In genomic region chr13:111236461-111236864, GRCm38 (mm10) we compare ENCODE assay signal across 19 mouse cellular contexts. TPM values are rescaled to one million over a fixed set of nuclear protein-coding genes. Genes with fewer than 3 reads are reported as not detected.
A peak's percentile ranks its signal among the peaks of the same experiment; 100 is the strongest.
DNase-seq lines count a peak whose midpoint lies in the region; ATAC-seq and TF ChIP-seq lines count a peak whose summit lies in the region.
"Had no signal": no experiment of that assay in that cellular context is flagged by ENCODE, and none has a peak within 500 bp of the region (broad histone marks: within the 10 kb centered on the region; RNA-seq: fewer than 3 reads in every experiment).

No protein-coding gene starts in this region.

- H3K4me3 ChIP-seq in heart, embryonic 15.5 days, result no peak overlapping the region
- no peak overlapping the region for H3K4me3 ChIP-seq in lung, embryonic 16.5 days (ENCODE audit: low read length)
- no peak overlapping the region for H3K4me3 ChIP-seq in embryonic facial prominence, embryonic 12.5 days
- H3K4me3 ChIP-seq in limb, embryonic 14.5 days (replicated peaks; ENCODE audit: low read length), result no peak overlapping the region
- H3K4me3 ChIP-seq: heart, adult 2 months had no signal

- 0 out of 2 replicates have a peak, but pooled peaks cover 8% of the 10 kb centered on the region for H3K4me1 ChIP-seq in heart, embryonic 15.5 days (replicated peaks)
- peaks cover 26% of the 10 kb centered on the region for H3K4me1 ChIP-seq in lung, embryonic 16.5 days (replicated peaks; ENCODE audit: control insufficient read depth, insufficient read depth, low read length)
- H3K4me1 ChIP-seq in embryonic facial prominence, embryonic 12.5 days, result peaks cover 28% of the 10 kb centered on the region
- no peaks in the 10 kb centered on the region; the same call in 1 of the 2 replicates for H3K4me1 ChIP-seq in limb, embryonic 14.5 days (ENCODE audit: control insufficient read depth, insufficient read depth, low read length)

- no peaks in the 10 kb centered on the region for H3K27me3 ChIP-seq in heart, embryonic 15.5 days
- H3K27me3 ChIP-seq in lung, embryonic 16.5 days (ENCODE audit: control insufficient read depth, insufficient read depth, low read depth, low read length), result no peaks in the 10 kb centered on the region
- no peaks in the 10 kb centered on the region for H3K27me3 ChIP-seq in embryonic facial prominence, embryonic 12.5 days
- H3K27me3 ChIP-seq in limb, embryonic 14.5 days (ENCODE audit: control insufficient read depth, insufficient read depth, low read length), result no peaks in the 10 kb centered on the region
- H3K27me3 ChIP-seq: Patski had no signal

- WGBS in heart, embryonic 15.5 days, result 69% methylated on average over 9 of the region's 9 CpGs
- WGBS in lung, embryonic 16.5 days, result 40% methylated on average over 9 of the region's 9 CpGs
- 27% methylated on average over 9 of the region's 9 CpGs for WGBS in embryonic facial prominence, embryonic 12.5 days
- 26% methylated on average over 9 of the region's 9 CpGs for WGBS in limb, embryonic 14.5 days

- TF ChIP-seq POLR2A in limb, embryonic 14.5 days (IDR thresholded peaks at IDR 0.05; ENCODE audit: borderline replicate concordance, extremely low read depth, insufficient read depth, insufficient read length), result no peak

- intact Hi-C loops in heart, postnatal 25 days (cut with DNase I), result loop anchor here (5.0 to 10.0 kb wide), 3 partner anchors 176 to 482 kb away; no protein-coding TSS in a partner anchor
- intact Hi-C loops in left cerebral cortex, postnatal 10 days (cut with DNase I), result loop anchor here (2.0 to 5.0 kb wide), 3 partner anchors 176 to 844 kb away; no protein-coding TSS in a partner anchor

- H3K36me3 ChIP-seq in heart, embryonic 15.5 days, result no peaks in the 10 kb centered on the region
- peaks cover 4% of the 10 kb centered on the region; the same call in 1 of the 2 replicates for H3K36me3 ChIP-seq in lung, embryonic 16.5 days (ENCODE audit: control insufficient read depth, insufficient read depth, low read length)
- no peaks in the 10 kb centered on the region for H3K36me3 ChIP-seq in embryonic facial prominence, embryonic 12.5 days
- no peaks in the 10 kb centered on the region for H3K36me3 ChIP-seq in limb, embryonic 14.5 days (ENCODE audit: control insufficient read depth, insufficient read depth, low read length)

- no peak overlapping the region for H3K9ac ChIP-seq in heart, embryonic 15.5 days
- H3K9ac ChIP-seq in lung, embryonic 16.5 days (ENCODE audit: low read length), result no peak overlapping the region
- H3K9ac ChIP-seq in embryonic facial prominence, embryonic 12.5 days, result no peak overlapping the region
- no peak overlapping the region for H3K9ac ChIP-seq in limb, embryonic 14.5 days (ENCODE audit: low read depth, low read length, severe bottlenecking)
- H3K9ac ChIP-seq: liver, postnatal 0 days had no signal

- DNase-seq in heart, postnatal 25 days (ENCODE audit: low spot score), result no peak
- DNase-seq in lung, adult 18-20 months, result no peak
- DNase-seq in limb, embryonic 14.5 days (ENCODE audit: low spot score), result no peak
- no peak for DNase-seq in frontal cortex, postnatal 14 days (ENCODE audit: low spot score in 2 of 2)
- DNase-seq in left cerebral cortex, postnatal 10 days (ENCODE audit: extremely low spot score in 1 of 2, low spot score in 2 of 2), result no peak

- H3K4me2 ChIP-seq in heart, embryonic 15.5 days, result no peak overlapping the region
- H3K4me2 ChIP-seq in lung, embryonic 16.5 days (ENCODE audit: low read depth, low read length), result no peak overlapping the region
- no peak overlapping the region for H3K4me2 ChIP-seq in embryonic facial prominence, embryonic 12.5 days (replicated peaks)
- H3K4me2 ChIP-seq in limb, embryonic 14.5 days (replicated peaks; ENCODE audit: low read depth, low read length, severe bottlenecking), result no peak overlapping the region

- ATAC-seq in heart, embryonic 15.5 days (replicated peaks; ENCODE audit: insufficient number of reproducible peaks, insufficient read depth, low FRiP score, low read depth), result no peak
- no peak for ATAC-seq in lung, embryonic 16.5 days (ENCODE audit: low read depth)
- no peak; the same call in 1 of the 2 replicates for ATAC-seq in embryonic facial prominence, embryonic 12.5 days (ENCODE audit: insufficient number of reproducible peaks, insufficient read depth, low FRiP score, low TSS enrichment)
- ATAC-seq in limb, embryonic 14.5 days (ENCODE audit: low FRiP score, low read depth), result peak; percentile 49; the same call in 1 of the 2 replicates
- ATAC-seq: liver, postnatal 0 days; Patski had no signal

- H3K27ac ChIP-seq in heart, embryonic 15.5 days, result peak overlapping the region; percentile 35
- peak overlapping the region; percentile 91 for H3K27ac ChIP-seq in lung, embryonic 16.5 days (ENCODE audit: low read length)
- peak overlapping the region; percentile 41 for H3K27ac ChIP-seq in embryonic facial prominence, embryonic 12.5 days
- H3K27ac ChIP-seq in limb, embryonic 14.5 days (replicated peaks; ENCODE audit: low read depth, low read length), result no peak overlapping the region
- H3K27ac ChIP-seq: heart, adult 2 months had no signal

- no peaks in the 10 kb centered on the region for H3K9me3 ChIP-seq in heart, embryonic 15.5 days (replicated peaks)
- peaks cover 7% of the 10 kb centered on the region; the same call in 1 of the 2 replicates for H3K9me3 ChIP-seq in lung, embryonic 16.5 days (ENCODE audit: control insufficient read depth, low read length)
- no peaks in the 10 kb centered on the region for H3K9me3 ChIP-seq in embryonic facial prominence, embryonic 12.5 days
- no peaks in the 10 kb centered on the region for H3K9me3 ChIP-seq in limb, embryonic 14.5 days (ENCODE audit: control insufficient read depth, low read length)

RNA-seq across cellular contexts. Expression of gene Actbl2, which starts 18.4 kb away (rescaled TPM):
- polyA plus RNA-seq in heart, embryonic 15.5 days (2015; fragmentation: Nextera tagmentation; extraction: Ambion mirVana), result not detected in 2 replicates
- total RNA-seq in heart, postnatal 25 days (2021), result not detected
- polyA plus RNA-seq in lung, embryonic 16.5 days (2015; fragmentation: Nextera tagmentation; extraction: Ambion mirVana), result not detected in 2 replicates
- polyA plus RNA-seq in embryonic facial prominence, embryonic 12.5 days (2016; fragmentation: Nextera tagmentation; extraction: Ambion mirVana), result 0.05 TPM in 1 of 2 replicates, not detected in the other
- 0.03 and 0.04 TPM in 2 replicates for polyA plus RNA-seq in limb, embryonic 14.5 days (2012; rRNA removed)
- not detected in 2 replicates for polyA plus RNA-seq in limb, embryonic 14.5 days (2014; fragmentation: Nextera tagmentation; extraction: Ambion mirVana)
- total RNA-seq in left cerebral cortex, postnatal 10 days (2021), result not detected
- total RNA-seq: gastrocnemius, postnatal 10 days; heart, adult 2 months; heart, postnatal 10 days; layer of hippocampus, postnatal 10 days; left cerebral cortex, postnatal 36 days had no signal
- polyA plus RNA-seq: forebrain, embryonic 16.5 days; heart, adult 2 months; kidney, embryonic 14.5 days; liver, postnatal 0 days; midbrain, embryonic 14.5 days; Patski; thymus, postnatal 0 days had no signal
